Mouse (Mus musculus) urinary bladder, adult 2 months (tissue): Measurements from ENCODE around the gene Fev. TPM values are rescaled to one million over a fixed set of nuclear protein-coding genes. Genes with fewer than 3 reads are reported as not detected.

Experiments used
- DNase-seq: peaks from one replicate; pipeline ENCODE4 v3.0.0; 2022; ENCODE audit warnings: low spot score
- polyA plus RNA-seq: library from polyadenylated mRNA; depleted of rRNA; stranded (reverse); fragments of >200 nt; gene quantifications from 2 replicates; pipeline ENCODE4 v1.2.3, GENCODE M21; 2012; rRNA removed

Gene Fev
- polyA plus RNA-seq = not detected in 2 replicates

DNA sequence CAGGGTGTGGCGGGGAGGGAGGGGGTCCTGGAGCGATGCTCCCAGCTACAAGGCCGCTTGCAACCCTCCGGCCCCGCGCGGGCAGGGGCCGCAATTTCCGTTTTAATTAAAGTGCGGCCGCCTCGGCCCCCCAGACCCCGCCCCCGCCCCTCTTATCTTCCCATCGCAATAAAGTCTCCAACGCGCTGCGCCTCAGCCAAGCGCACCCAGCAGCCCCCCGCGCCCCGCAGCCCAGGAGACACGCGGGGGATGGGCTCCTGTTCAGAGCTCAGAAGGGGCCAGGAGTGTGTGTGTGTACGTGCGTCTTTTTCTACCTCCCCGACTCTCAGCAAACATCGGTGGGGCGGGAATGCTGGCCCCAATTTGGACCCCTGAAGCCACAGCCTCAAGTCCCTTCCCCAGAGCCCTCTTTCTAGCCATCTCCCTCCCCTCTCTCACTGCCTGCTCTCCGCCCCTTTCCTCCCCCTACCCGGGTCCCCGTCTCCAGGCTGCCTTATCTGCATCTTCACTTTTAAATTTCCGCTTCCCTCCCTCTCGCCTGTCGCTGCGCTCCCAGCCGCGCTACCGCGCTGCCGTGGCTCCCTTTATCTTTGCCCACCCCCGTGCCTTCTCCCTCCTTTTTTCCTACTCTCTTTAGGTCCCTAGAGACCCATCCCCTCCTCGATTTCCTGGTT, at the start of gene Fev:
Gene Fev (minus strand): TSS at position 51 of the 674 bp plus-strand sequence.
- DNase-seq = no peak

GRCm38 (mm10) chr1:74927621-74928296, 42.5 kb upstream of the Fev start:
- no peak for DNase-seq

GRCm38 (mm10) chr1:74926721-74927120, 41.5 kb upstream of the Fev start:
- no peak for DNase-seq

DNA sequence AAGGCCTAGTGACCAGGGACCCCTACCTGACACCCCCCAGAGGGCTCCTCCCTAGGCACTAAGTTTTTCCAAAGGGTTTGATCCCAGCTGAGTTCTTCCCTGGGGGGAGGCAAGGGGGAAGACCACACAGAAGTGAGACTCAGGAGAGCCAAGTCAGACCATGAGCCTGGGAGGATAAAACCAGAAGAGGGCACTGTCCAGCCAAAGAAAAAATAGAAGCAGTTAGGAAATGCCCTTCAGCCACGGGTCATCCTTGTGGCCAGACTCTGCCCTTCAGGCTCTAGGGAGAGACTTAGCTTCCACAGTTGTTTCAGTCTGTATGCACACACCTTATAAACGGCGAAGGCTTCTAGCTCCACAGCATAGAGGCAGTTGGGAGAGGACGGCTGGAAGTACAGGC, 39.2 kb upstream of the Fev start:
- no peak for DNase-seq

- no peak for DNase-seq
Measured at GRCm38 (mm10) chr1:74915706-74916105, 30.5 kb upstream of the Fev start.

DNA sequence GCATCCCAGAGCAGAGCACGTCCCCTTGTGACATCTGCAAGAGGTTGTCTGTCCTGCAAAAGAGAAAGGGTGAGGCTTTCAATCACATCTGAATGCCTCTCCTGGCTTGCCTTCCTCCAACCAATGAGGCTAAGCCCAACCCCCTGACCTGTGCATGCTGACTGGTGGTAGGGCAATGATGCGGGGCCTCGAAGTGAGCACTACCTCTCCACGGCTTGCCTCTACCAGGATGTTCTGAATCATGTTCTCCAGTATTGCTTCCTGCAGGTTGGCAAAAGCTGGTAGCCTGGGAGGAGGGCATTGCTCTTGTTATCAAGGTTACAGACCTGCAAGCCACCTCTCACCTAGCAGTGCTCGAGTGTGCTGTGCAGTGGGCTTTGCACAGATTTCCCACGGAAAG, 17.0 kb upstream of the Fev start:
- no peak for DNase-seq

- no peak for DNase-seq
Measured at GRCm38 (mm10) chr1:74901686-74902085, 16.5 kb upstream of the Fev start.

DNA sequence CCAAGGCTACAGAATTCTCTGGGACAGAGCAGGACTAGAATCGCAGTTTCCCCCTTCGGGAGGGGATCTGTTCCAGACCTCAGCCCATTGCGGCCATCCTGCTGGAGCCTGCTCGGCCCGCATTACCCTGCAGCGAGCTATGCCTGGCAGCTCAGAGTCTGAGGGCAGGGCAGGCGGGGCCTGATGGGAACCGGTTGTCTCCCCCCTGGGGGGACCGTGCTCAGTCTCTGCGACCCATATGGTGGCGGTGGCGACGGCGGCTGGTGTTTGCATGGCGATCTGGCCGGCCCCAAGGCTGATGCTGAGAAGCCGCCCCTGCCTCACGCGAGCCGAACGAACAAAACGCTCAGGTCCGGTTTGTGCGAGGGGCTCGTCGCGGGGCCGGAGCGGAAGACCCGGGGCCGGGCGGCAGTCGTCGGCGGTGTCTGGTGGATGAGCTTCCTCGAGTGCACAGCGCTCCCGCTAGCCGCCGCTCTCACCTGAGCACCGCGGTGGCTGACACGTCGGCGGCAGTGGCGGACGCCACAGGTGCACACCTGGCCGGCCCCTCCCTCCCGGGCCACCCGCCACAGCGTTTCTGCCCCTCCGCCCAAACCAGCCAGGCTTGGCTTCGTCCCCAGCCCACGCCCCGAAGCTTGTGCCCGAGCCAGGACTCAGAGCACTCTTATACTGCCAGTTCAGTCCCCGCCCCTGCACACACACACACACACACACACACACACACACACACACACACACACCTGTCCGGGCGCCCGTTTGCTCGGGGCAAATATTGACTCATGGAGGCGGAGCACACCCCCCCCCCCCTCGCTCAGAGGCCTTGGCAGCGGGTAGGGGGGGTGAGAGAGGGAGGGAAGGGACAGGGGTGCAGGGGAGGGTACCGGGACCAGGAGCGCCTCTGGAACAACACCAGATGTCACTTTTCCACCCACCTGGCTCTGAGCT, 15.4 kb upstream of the Fev start:
- DNase-seq = peak; percentile 52

GRCm38 (mm10) chr1:74898656-74899431, 13.6 kb upstream of the Fev start:
- DNase-seq = no peak

DNA sequence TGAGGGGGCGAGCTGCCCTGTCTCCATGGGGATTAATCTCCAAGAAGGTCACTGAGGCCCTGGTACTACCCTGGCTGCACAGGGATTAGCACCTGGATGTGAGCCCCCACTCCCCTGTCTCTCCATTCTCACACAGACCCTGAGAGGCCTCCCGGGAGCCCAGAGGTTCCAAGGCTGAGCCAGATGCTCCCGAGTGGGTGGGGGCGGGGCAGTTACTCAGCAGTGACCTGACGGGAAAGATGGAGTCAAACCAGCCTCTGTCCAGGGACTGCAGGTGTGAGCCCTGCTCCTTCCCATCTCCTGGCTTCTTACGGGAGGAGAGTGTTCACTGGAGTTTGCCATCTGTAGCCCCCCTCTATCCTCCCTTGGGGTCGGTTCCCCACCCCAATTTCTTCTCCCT, 12.8 kb upstream of the Fev start:
- no peak for DNase-seq

DNA sequence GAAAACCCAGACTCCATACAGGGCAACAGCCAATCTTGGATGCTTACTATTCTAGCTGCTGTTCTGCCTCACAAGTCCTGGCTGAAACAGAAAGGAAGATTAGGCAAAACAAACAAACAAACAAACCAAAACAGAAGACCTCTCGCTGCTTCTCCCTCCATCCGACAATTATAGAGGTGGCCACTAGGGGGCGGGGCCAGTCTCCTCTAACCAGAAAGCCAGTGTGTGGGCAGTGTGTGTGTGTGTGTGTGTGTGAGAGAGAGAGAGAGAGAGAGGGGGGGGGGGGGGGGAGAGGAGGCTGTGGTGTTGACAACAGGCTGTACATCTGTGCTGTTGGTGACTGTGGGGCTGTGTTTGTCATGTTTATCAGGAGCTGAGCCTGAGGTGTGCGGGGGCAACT, 9.7 kb upstream of the Fev start:
- no peak for DNase-seq

- DNase-seq = no peak
Measured at GRCm38 (mm10) chr1:74893134-74893855, 8.1 kb upstream of the Fev start, which contains the start of gene Cryba2. Gene Cryba2 (minus strand): TSS chr1:74893143.

GRCm38 (mm10) chr1:74892351-74893133, 7.3 kb upstream of the Fev start:
- no peak for DNase-seq

DNA sequence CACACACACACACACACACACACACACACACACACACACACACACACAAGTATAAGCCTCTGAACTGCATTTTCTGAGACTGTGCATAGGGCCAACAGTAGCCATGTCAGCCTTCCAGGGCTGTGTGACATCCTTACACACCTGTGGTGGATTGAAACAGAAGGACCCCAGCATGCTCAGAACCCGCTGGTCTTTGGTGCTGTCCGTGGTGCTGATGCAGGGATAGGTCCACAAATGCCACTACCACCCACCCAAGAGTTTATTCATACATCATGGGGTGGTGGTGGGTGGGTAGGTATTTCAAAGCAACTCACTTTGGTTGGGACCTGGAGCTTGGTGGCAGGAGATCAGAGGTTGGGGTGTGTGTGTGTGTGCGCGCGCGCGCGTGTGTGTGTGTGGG, 6.3 kb upstream of the Fev start:
- DNase-seq = no peak

GRCm38 (mm10) chr1:74884196-74885141, 750 bp downstream of the Fev start:
- no peak for DNase-seq

GRCm38 (mm10) chr1:74883441-74883840, 1.8 kb downstream of the Fev start:
- DNase-seq = no peak

DNA sequence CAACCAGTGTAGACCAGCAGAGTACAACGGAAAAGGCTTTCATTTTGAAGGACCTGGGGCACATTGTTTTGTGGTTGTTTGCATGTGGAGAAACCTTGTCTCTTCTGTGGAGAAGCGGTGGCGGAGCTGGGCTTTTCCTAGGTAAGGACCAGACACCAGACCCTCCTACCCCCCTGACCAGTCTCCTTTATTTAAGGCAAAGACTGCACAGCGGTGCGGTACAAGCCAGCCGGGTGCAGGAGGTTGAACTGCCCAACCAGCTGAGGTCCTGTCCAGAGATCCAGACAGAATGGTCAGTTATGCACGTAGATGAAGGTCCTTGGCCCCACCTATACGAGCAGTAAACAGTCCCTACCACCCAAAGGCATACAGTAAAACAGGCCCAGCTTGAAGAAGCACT, 2.4 kb downstream of the Fev start:
- no peak for DNase-seq

DNA sequence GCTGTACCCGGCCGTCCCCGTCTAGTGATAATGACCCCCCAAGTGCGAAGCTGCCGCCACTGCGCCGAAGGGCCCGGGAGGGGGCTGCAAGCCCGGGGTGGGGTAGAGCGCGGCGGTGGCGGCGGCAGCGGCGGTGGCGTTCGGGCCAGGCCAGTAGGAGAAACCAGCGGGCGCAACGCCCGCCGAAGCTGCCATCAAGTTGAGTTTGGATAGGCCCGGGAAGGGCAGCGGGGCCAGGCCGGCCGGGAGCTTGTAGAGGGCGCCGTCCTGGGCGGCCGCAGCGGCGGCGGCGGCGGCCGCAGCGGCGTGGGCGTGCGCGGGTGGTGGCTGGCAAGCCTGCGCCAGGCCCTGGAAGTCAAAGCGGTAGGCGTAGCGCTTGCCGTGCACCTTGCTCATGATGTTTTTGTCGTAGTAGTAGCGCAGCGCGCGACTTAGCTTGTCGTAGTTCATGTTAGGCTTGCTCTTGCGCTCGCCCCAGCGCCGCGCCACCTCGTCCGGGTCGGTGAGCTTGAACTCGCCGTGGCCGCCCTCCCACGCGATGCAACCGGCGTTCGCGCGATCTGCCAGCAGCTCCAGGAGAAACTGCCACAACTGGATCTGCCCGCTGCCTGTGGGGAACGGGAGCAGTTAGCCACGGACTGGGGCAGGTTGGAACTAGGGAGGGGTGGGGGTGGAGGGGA, 3.0 kb downstream of the Fev start:
- DNase-seq = no peak
